Mouse (Mus musculus): ENCODE data around the gene Bcl2l11.

GRCm38 (mm10) chr2:128211022-128211880 lies 85.4 kb downstream of the Bcl2l11 start:
- no peak for TF ChIP-seq GATA1 (IDR thresholded peaks at IDR 0.05; ENCODE audit: borderline replicate concordance, low read length)
- no peak for TF ChIP-seq FLI1 (IDR thresholded peaks at IDR 0.05; ENCODE audit: low read length)
